Mouse (Mus musculus): ENCODE measurements around the gene Olfr1329.
"Not testable (repeated sequence)": the region's sequence is repeated elsewhere in the genome, so short reads cannot be mapped to it uniquely, and the experiment has no call there.

Gene Olfr1329

DNA sequence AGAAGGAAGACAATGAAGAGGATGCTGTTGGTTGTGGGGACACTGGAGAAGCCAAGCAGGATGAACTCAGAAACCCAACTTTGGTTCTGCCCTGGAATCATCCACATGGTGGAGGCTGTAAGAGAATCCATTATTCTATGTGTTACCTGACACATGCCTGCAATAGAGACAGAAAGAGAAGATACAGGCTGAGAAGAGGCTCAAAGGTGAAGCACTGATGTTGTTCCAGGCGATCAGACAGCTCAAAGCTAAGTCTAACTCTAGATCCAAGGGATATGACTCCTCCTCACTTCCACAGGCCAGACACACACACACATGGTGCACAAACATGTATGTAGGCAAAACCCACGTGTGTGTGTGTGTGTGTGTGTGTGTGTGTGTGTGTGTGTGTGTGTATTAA, at the start of gene Olfr1329:
Gene Olfr1329, minus strand, starts transcription at position 101 of the 400 bp plus-strand sequence.
- not testable (repeated sequence) for DNase-seq

GRCm38 (mm10) chr4:118961141-118961628, 43.9 kb upstream of the Olfr1329 start, which contains the start of gene Lao1:
Gene Lao1 (plus strand): TSS chr4:118961578.
- DNase-seq = no peak

GRCm38 (mm10) chr4:118958812-118959211, 41.5 kb upstream of the Olfr1329 start:
- no peak for DNase-seq

DNA sequence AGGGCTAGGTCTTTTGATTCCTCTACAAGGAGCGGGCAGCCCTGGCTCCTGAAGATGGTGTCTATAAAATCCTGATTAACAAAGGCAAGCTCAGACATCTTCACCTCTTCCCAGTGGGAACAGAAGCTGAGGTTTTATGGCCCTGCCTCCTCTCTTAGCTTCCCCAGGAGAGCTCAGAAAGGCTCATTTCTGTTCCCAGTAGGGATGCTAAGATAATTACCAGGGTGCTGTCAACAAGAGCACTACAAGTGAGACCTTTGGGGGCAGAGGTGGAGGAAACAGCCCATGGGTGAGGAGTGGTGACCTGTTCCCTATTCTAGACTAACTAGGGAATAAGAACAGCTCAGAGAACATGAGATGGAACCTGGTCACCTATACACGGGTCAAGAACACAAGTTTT, 21.2 kb upstream of the Olfr1329 start, which contains the start of gene Olfr1328:
Gene Olfr1328, minus strand, starts transcription at position 101 of the 400 bp plus-strand sequence.
- no peak for DNase-seq

GRCm38 (mm10) chr4:118931326-118931725, 14.1 kb upstream of the Olfr1329 start:
- DNase-seq = not testable (repeated sequence)

GRCm38 (mm10) chr4:118901981-118902380, 15.3 kb downstream of the Olfr1329 start:
- DNase-seq = peak; percentile 7

DNA sequence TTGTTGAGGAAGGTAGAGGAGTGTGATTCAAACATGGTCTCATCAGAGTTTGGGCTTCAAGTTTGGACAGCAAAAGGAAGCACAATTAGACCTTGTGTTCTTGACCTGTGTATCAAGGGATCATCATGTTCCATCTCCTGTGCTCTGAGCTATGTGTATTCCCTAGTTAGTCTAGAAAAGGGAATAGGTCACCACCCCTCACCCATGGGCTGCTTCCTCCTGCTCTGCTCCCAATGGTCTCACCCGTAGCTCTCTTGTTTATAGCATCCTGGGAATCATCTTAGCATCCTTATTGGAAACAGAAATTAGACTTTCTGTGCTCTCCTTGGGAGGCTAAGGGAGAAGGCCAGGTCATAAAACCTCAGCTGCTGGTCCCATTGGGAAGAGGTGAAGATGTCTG, 29.0 kb downstream of the Olfr1329 start, which contains the start of gene Olfr1330:
Gene Olfr1330, plus strand, starts transcription at position 301 of the 400 bp plus-strand sequence.
- DNase-seq = no peak

DNA sequence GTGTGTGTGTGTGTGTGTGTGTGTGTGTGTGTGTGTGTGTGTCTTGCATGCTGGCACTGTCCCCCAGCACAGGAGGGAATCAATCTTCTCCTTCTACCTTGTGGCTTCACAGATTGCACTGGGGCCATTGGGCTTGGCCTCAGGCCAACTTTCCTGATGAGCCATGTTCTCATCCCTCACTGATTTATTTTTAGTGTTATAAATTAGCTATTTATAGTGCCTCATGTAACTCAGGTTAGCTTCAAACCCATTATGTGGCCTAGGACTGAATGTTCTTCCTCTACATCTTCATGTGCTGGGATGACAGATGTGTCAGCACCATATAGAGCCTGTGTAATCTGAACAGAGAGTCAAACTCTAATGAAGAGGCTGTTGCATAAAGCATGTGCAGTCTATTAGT, 49.7 kb downstream of the Olfr1329 start:
- no peak for DNase-seq
